Mouse (Mus musculus): ENCODE measurements at regions not wholly inside any gene's neighbourhood (a gene's known extent, or its start where the extent isn't known, plus 50 kb on each side); places are given as distances from the start of the nearest gene placed in this dataset.
A peak's percentile ranks its signal among the peaks of the same experiment; 100 is the strongest.

- Histone ChIP-seq H3K9me3 (replicated peaks; ENCODE audit: control insufficient read depth, low read length) (no peaks in the 10 kb centered on the region), H3K9ac (replicated peaks; ENCODE audit: low read length) (no peak overlapping the region), H3K4me2 (ENCODE audit: low read depth, low read length) (no peak overlapping the region), H3K27ac (replicated peaks; ENCODE audit: low read depth, low read length) (no peak overlapping the region), H3K27me3 (ENCODE audit: control insufficient read depth, insufficient read depth, low read length) (no peaks in the 10 kb centered on the region), H3K4me1 (ENCODE audit: control insufficient read depth, insufficient read depth, low read length) (no peaks in the 10 kb centered on the region), H3K36me3 (replicated peaks; ENCODE audit: control insufficient read depth, insufficient read depth, low read depth, low read length) (no peaks in the 10 kb centered on the region), H3K4me3 (ENCODE audit: low read depth, low read length) (no peak overlapping the region)
- ATAC-seq (replicated peaks; ENCODE audit: insufficient number of reproducible peaks, low FRiP score, low TSS enrichment, low read depth) (no peak), DNase-seq (ENCODE audit: low spot score) (no peak)
- WGBS: 87% methylated on average over 2 of the region's 2 CpGs
Observed at GRCm38 (mm10) chr4:7363508-7363907, 875.3 kb downstream of the Car8 start.

DNA sequence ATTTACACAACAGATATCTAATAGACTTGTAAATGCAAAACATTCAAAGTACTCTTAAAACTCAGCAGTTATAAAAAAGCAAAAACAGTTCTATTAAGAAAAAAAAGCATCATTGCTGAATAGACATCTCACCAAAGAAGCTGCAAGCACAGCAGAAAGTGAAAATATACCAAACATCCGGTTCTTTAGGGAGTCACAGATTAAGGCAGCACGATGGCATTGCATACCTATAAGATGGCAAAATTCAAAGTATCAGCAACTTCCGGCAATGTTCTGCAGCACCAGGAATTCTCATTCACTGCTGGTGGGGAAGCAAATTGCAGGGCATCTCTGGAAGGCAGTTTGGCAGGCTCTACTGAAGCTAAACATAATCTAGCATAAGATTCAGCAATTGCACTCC lies 882.6 kb downstream of the Car8 start:
- Histone ChIP-seq H3K36me3 (replicated peaks; ENCODE audit: control insufficient read depth, insufficient read depth, low read depth, low read length) (no peaks in the 10 kb centered on the region), H3K9me3 (replicated peaks; ENCODE audit: control insufficient read depth, low read length) (no peaks in the 10 kb centered on the region), H3K9ac (replicated peaks; ENCODE audit: low read length) (no peak overlapping the region), H3K27me3 (ENCODE audit: control insufficient read depth, insufficient read depth, low read length) (no peaks in the 10 kb centered on the region), H3K4me3 (ENCODE audit: low read depth, low read length) (no peak overlapping the region), H3K4me2 (ENCODE audit: low read depth, low read length) (no peak overlapping the region), H3K27ac (replicated peaks; ENCODE audit: low read depth, low read length) (no peak overlapping the region), H3K4me1 (ENCODE audit: control insufficient read depth, insufficient read depth, low read length) (no peaks in the 10 kb centered on the region)
- no peak for ATAC-seq (replicated peaks; ENCODE audit: insufficient number of reproducible peaks, low FRiP score, low TSS enrichment, low read depth)
- WGBS: 92% methylated on average over 3 of the region's 3 CpGs
- DNase-seq (ENCODE audit: low spot score): no peak

DNA sequence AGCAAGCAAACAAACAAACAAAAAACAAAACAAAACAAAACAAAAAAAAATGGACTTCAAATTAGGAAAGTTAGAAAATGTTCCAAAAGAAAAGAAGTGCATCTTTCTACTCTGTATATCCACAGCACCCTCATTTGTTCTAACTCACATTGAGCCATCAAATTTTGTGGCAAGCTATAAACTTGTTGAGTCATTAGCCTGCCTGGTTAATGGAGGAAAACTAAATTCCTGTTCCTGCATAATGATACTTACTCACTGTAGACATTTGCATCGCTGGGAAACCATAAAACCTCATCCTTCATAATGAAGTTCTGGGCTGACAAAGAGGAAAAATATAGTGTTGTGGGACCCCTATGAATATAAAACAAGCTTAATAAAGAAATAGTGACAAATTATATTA lies 891.5 kb downstream of the Car8 start:
- Histone ChIP-seq H3K4me2 (ENCODE audit: low read depth, low read length) (no peak overlapping the region), H3K27ac (replicated peaks; ENCODE audit: low read depth, low read length) (no peak overlapping the region), H3K9ac (replicated peaks; ENCODE audit: low read length) (no peak overlapping the region), H3K9me3 (replicated peaks; ENCODE audit: control insufficient read depth, low read length) (no peaks in the 10 kb centered on the region), H3K4me1 (ENCODE audit: control insufficient read depth, insufficient read depth, low read length) (no peaks in the 10 kb centered on the region), H3K36me3 (replicated peaks; ENCODE audit: control insufficient read depth, insufficient read depth, low read depth, low read length) (no peaks in the 10 kb centered on the region), H3K27me3 (ENCODE audit: control insufficient read depth, insufficient read depth, low read length) (no peaks in the 10 kb centered on the region), H3K4me3 (ENCODE audit: low read depth, low read length) (no peak overlapping the region)
- 79% methylated on average over 1 of the region's 1 CpGs for WGBS
- DNase-seq (ENCODE audit: low spot score) (no peak), ATAC-seq (replicated peaks; ENCODE audit: insufficient number of reproducible peaks, low FRiP score, low TSS enrichment, low read depth) (no peak)

DNA sequence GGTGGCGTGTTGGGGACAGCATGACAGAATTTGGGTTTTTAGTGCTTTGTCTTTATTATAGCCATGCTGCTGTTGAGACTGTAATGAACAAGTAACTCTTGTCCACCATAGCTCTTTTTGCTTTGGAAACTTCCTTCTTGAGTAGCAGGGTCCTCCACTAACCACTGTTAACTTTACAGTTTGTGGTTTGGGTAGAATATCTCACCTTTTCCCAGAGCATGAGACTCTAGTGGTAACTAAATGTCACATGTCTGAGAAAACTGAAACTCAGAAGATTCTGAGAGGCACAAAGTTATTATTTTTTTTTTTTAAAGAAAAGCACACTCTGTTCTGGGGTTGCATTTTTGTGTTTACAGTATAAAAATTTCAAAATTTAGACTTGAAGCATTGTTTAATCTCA lies 897.7 kb downstream of the Car8 start:
- H3K36me3 ChIP-seq (replicated peaks; ENCODE audit: control insufficient read depth, insufficient read depth, low read depth, low read length): no peaks in the 10 kb centered on the region
- ATAC-seq (replicated peaks; ENCODE audit: insufficient number of reproducible peaks, low FRiP score, low TSS enrichment, low read depth) (no peak), DNase-seq (ENCODE audit: low spot score) (no peak)
- WGBS: 94% methylated on average over 1 of the region's 1 CpGs
- no peak overlapping the region for H3K27ac ChIP-seq (replicated peaks; ENCODE audit: low read depth, low read length)
- no peaks in the 10 kb centered on the region for H3K9me3 ChIP-seq (replicated peaks; ENCODE audit: control insufficient read depth, low read length)
- no peak overlapping the region for H3K4me3 ChIP-seq (ENCODE audit: low read depth, low read length)
- no peaks in the 10 kb centered on the region for H3K27me3 ChIP-seq (ENCODE audit: control insufficient read depth, insufficient read depth, low read length)
- H3K4me1 ChIP-seq (ENCODE audit: control insufficient read depth, insufficient read depth, low read length): no peaks in the 10 kb centered on the region
- H3K4me2 ChIP-seq (ENCODE audit: low read depth, low read length): no peak overlapping the region
- no peak overlapping the region for H3K9ac ChIP-seq (replicated peaks; ENCODE audit: low read length)

- 72% methylated on average over 4 of the region's 4 CpGs for WGBS
- Histone ChIP-seq H3K4me3 (ENCODE audit: low read depth, low read length) (no peak overlapping the region), H3K36me3 (replicated peaks; ENCODE audit: control insufficient read depth, insufficient read depth, low read depth, low read length) (no peaks in the 10 kb centered on the region), H3K27ac (replicated peaks; ENCODE audit: low read depth, low read length) (no peak overlapping the region), H3K9ac (replicated peaks; ENCODE audit: low read length) (no peak overlapping the region), H3K4me2 (ENCODE audit: low read depth, low read length) (no peak overlapping the region), H3K4me1 (ENCODE audit: control insufficient read depth, insufficient read depth, low read length) (no peaks in the 10 kb centered on the region), H3K9me3 (replicated peaks; ENCODE audit: control insufficient read depth, low read length) (no peaks in the 10 kb centered on the region), H3K27me3 (ENCODE audit: control insufficient read depth, insufficient read depth, low read length) (no peaks in the 10 kb centered on the region)
- no peak for DNase-seq (ENCODE audit: low spot score)
- no peak for ATAC-seq (replicated peaks; ENCODE audit: insufficient number of reproducible peaks, low FRiP score, low TSS enrichment, low read depth)
Observed at GRCm38 (mm10) chr4:7314261-7314660, 924.6 kb downstream of the Car8 start.

DNA sequence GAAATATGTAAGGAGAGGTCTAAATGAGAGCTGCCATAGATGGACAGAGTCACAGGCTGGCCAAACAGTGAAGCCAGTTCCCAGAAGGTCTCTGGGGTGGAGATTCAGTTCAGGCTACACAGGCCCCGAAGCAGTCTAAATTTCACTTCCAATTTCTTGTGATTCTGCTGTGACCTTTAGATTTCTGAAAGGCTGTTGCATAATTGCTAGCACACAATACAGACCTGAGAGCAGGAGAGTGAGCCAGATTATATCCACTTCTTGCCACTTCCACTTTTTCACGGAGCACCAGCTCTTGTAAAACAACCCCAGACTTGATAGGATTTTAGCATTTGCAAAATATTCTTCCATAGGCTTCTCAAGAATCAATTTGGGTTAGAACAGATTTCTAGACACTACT lies 925.6 kb downstream of the Car8 start:
- Histone ChIP-seq H3K4me2 (ENCODE audit: low read depth, low read length) (no peak overlapping the region), H3K9ac (replicated peaks; ENCODE audit: low read length) (no peak overlapping the region)
- ATAC-seq (replicated peaks; ENCODE audit: insufficient number of reproducible peaks, low FRiP score, low TSS enrichment, low read depth): no peak

DNA sequence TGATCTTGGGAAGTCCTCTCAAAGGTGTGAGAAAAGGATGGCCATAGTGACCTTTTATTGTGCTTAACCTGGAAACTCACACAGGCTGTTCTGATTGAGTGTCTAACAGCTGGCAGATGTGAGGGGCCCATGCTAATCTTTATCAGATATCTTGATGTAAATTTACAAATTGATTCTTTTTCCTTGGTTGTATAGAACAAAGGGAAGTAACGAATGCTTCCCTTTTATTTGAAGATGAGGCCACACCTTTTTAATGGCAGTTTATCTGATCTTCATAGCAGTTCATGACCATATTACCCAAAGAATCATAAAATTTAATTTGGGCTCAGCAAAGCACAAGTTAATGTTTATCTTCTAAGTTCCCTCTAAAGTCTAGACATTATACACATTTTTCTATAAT lies 926.7 kb downstream of the Car8 start:
- Histone ChIP-seq H3K4me1 (ENCODE audit: control insufficient read depth, insufficient read depth, low read length) (no peaks in the 10 kb centered on the region), H3K4me2 (ENCODE audit: low read depth, low read length) (no peak overlapping the region), H3K9me3 (replicated peaks; ENCODE audit: control insufficient read depth, low read length) (no peaks in the 10 kb centered on the region), H3K36me3 (replicated peaks; ENCODE audit: control insufficient read depth, insufficient read depth, low read depth, low read length) (no peaks in the 10 kb centered on the region), H3K27me3 (ENCODE audit: control insufficient read depth, insufficient read depth, low read length) (no peaks in the 10 kb centered on the region), H3K9ac (replicated peaks; ENCODE audit: low read length) (no peak overlapping the region), H3K27ac (replicated peaks; ENCODE audit: low read depth, low read length) (no peak overlapping the region), H3K4me3 (ENCODE audit: low read depth, low read length) (no peak overlapping the region)
- DNase-seq (ENCODE audit: low spot score): no peak
- ATAC-seq (replicated peaks; ENCODE audit: insufficient number of reproducible peaks, low FRiP score, low TSS enrichment, low read depth): no peak
- 66% methylated on average over 1 of the region's 1 CpGs for WGBS

More for the DNA sequence above, 925.6 kb downstream of the Car8 start:
- no peaks in the 10 kb centered on the region for H3K9me3 ChIP-seq (replicated peaks; ENCODE audit: control insufficient read depth, low read length)
- no peak overlapping the region for H3K27ac ChIP-seq (replicated peaks; ENCODE audit: low read depth, low read length)
- H3K4me3 ChIP-seq (ENCODE audit: low read depth, low read length): no peak overlapping the region
- H3K36me3 ChIP-seq (replicated peaks; ENCODE audit: control insufficient read depth, insufficient read depth, low read depth, low read length): no peaks in the 10 kb centered on the region
- DNase-seq (ENCODE audit: low spot score): no peak
- H3K27me3 ChIP-seq (ENCODE audit: control insufficient read depth, insufficient read depth, low read length): no peaks in the 10 kb centered on the region
- no peaks in the 10 kb centered on the region for H3K4me1 ChIP-seq (ENCODE audit: control insufficient read depth, insufficient read depth, low read length)
- WGBS: 58% methylated on average over 2 of the region's 2 CpGs

DNA sequence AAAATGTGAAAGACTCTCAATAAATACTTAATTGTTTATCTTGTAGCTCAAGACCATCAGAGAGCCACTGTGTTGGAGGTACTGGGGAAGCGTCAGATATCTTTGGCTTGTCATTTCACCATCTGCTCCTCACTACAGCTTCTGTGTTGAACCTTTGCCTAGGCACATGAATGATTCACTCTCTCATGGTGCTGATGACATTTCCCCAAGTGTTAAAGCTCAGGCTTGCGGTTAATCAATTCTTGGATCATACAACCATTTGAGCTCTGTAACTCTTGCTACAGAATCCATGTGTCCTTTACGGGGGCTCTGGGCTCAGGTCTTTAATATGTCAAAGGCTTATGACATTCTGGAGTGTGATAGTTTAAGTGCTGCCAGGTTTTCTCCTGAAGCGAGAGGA lies 969.8 kb downstream of the Car8 start:
- Histone ChIP-seq H3K27ac (replicated peaks; ENCODE audit: low read depth, low read length) (no peak overlapping the region), H3K4me3 (ENCODE audit: low read depth, low read length) (no peak overlapping the region), H3K36me3 (replicated peaks; ENCODE audit: control insufficient read depth, insufficient read depth, low read depth, low read length) (no peaks in the 10 kb centered on the region), H3K4me1 (ENCODE audit: control insufficient read depth, insufficient read depth, low read length) (no peaks in the 10 kb centered on the region), H3K27me3 (ENCODE audit: control insufficient read depth, insufficient read depth, low read length) (no peaks in the 10 kb centered on the region), H3K9me3 (replicated peaks; ENCODE audit: control insufficient read depth, low read length) (no peaks in the 10 kb centered on the region), H3K9ac (replicated peaks; ENCODE audit: low read length) (no peak overlapping the region), H3K4me2 (ENCODE audit: low read depth, low read length) (no peak overlapping the region)
- no peak for DNase-seq (ENCODE audit: low spot score)
- ATAC-seq (replicated peaks; ENCODE audit: insufficient number of reproducible peaks, low FRiP score, low TSS enrichment, low read depth): no peak
- 87% methylated on average over 4 of the region's 4 CpGs for WGBS

DNA sequence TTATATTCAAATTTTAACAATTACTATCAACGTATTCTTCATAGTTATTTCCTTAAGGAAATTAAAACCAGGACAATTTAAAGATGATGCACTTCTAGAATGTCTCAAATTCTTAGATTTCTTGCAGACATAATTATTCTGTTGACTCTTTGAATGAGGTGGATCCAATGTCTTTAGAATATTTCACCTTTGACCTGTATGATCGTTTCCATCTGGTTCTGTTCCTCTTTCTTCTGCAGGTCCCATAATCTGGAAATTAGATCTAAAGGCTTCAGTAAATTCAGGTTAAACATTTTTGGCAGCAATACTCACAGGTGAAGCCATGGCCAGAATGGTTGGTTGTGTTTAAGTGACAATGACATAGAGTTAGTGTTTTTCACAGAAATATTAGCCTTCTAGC lies 982.4 kb downstream of the Car8 start:
- DNase-seq (ENCODE audit: low spot score): peak; percentile 74
- no peak for ATAC-seq (replicated peaks; ENCODE audit: insufficient number of reproducible peaks, low FRiP score, low TSS enrichment, low read depth)
- Histone ChIP-seq H3K4me2 (ENCODE audit: low read depth, low read length) (no peak overlapping the region), H3K9me3 (replicated peaks; ENCODE audit: control insufficient read depth, low read length) (no peaks in the 10 kb centered on the region), H3K27ac (replicated peaks; ENCODE audit: low read depth, low read length) (no peak overlapping the region), H3K36me3 (replicated peaks; ENCODE audit: control insufficient read depth, insufficient read depth, low read depth, low read length) (no peaks in the 10 kb centered on the region), H3K27me3 (ENCODE audit: control insufficient read depth, insufficient read depth, low read length) (no peaks in the 10 kb centered on the region), H3K4me3 (ENCODE audit: low read depth, low read length) (no peak overlapping the region), H3K4me1 (ENCODE audit: control insufficient read depth, insufficient read depth, low read length) (no peaks in the 10 kb centered on the region), H3K9ac (replicated peaks; ENCODE audit: low read length) (no peak overlapping the region)
- 32% methylated on average over 2 of the region's 2 CpGs for WGBS

Measured in embryonic facial prominence, embryonic 11.5 days (tissue).